Mouse (Mus musculus) liver, embryonic 14.5 days (tissue): ENCODE measurements around the gene Cdt1. TPM values are rescaled to one million over a fixed set of nuclear protein-coding genes. Genes with fewer than 3 reads are reported as not detected.
A peak's percentile ranks its signal among the peaks of the same experiment; 100 is the strongest.

ENCODE experiments used
- ATAC-seq: fragments of 200-750 bp; cut with Nextera tagmentation; 2 replicates; pipeline ENCODE4 v1.8.0; 2017; ENCODE audit warnings: moderate number of reproducible peaks, mild to moderate bottlenecking, moderate library complexity; ENCODE audit not compliant: insufficient read depth
- DNase-seq, 3 experiments: peaks; one replicate each; pipeline ENCODE4 v3.0.0-alpha.2; 2012 to 2013; ENCODE audit warnings: low read depth in 3 of 3, low spot score in 3 of 3
- H3K27ac ChIP-seq: fragments of 300-500 bp; sonication (generic); 2 replicates; pipeline ENCODE4 v1.5.1; 2014; ENCODE audit warnings: moderate library complexity, mild to moderate bottlenecking, control low read depth, inconsistent platforms
- H3K27me3 ChIP-seq: fragments of 300-500 bp; sonication (generic); 2 replicates; pipeline ENCODE4 v1.6.1; 2014; ENCODE audit warnings: mild to moderate bottlenecking, low read length, moderate library complexity; ENCODE audit not compliant: control insufficient read depth, insufficient read depth
- H3K36me3 ChIP-seq: fragments of 300-500 bp; sonication (generic); replicated peaks from 2 replicates; pipeline ENCODE4 v1.6.1; 2014; ENCODE audit warnings: low read depth; ENCODE audit not compliant: control insufficient read depth, insufficient read depth
- H3K4me1 ChIP-seq, 2 experiments: fragments of 200-500 bp in 1 of 2; fragments of 300-500 bp in 1 of 2; sonication (generic) in 1 of 2; replicated peaks; 2 replicates each; pipeline ENCODE4 v1.6.1; 2012 to 2014; ENCODE audit warnings: antibody characterized with exemption in 1 of 2, inconsistent platforms in 1 of 2, low read length in 1 of 2; ENCODE audit not compliant: control insufficient read depth in 2 of 2, insufficient read depth in 2 of 2
- H3K4me2 ChIP-seq: fragments of 300-500 bp; sonication (generic); 2 replicates; pipeline ENCODE4 v1.6.1; 2014; ENCODE audit warnings: low read depth, mild to moderate bottlenecking, control low read depth, moderate library complexity
- H3K4me3 ChIP-seq, 2 experiments: fragments of 200-500 bp in 1 of 2; fragments of 300-500 bp in 1 of 2; sonication (generic) in 1 of 2; 2 replicates each; pipeline ENCODE4 v1.5.1; 2012 to 2014; ENCODE audit warnings: low read depth in 2 of 2, low read length in 2 of 2, mild to moderate bottlenecking in 2 of 2, control low read depth in 1 of 2, inconsistent platforms in 1 of 2, moderate library complexity in 1 of 2; ENCODE audit not compliant: insufficient read depth in 1 of 2
- H3K9ac ChIP-seq: fragments of 300-500 bp; sonication (generic); replicated peaks from 2 replicates; pipeline ENCODE4 v1.6.1; 2014; ENCODE audit warnings: mild to moderate bottlenecking, control low read depth, moderate library complexity
- H3K9me3 ChIP-seq: fragments of 300-500 bp; sonication (generic); 2 replicates; pipeline ENCODE4 v1.6.1; 2016; ENCODE audit warnings: low read length, mixed read lengths; ENCODE audit not compliant: control insufficient read depth
- CTCF ChIP-seq: IDR thresholded peaks from 2 replicates; pipeline ENCODE4 v1.5.1; 2016; ENCODE audit warnings: antibody characterized with exemption, low read depth, control low read depth
- EP300 ChIP-seq: IDR thresholded peaks from 2 replicates; pipeline ENCODE4 v1.6.1; 2016; ENCODE audit warnings: antibody characterized with exemption, low read depth
- WGBS: fragments of 180-500 bp; shearing (Covaris S2); extraction: QIAGEN DNeasy Blood & Tissue Kit; methylation state at CpG from one replicate; pipeline ENCODE4 v1.1.7; 2014; ENCODE audit not compliant: insufficient replicate concordance; 5-methylcytosine and 5-hydroxymethylcytosine counted together
- polyA plus RNA-seq, 2 experiments: library from polyadenylated mRNA; depleted of rRNA in 1 of 2; stranded (reverse) in 1 of 2; unstranded in 1 of 2; fragments of >200 nt; fragmentation: Nextera tagmentation in 1 of 2; extraction: Ambion mirVana in 1 of 2; gene quantifications; 2 replicates each; pipeline versions ENCODE4 v1.2.1 to v1.2.3; 2012 to 2014

Gene Cdt1
- polyA plus RNA-seq, 2 experiments = 41.9 to 65.3 TPM

DNA sequence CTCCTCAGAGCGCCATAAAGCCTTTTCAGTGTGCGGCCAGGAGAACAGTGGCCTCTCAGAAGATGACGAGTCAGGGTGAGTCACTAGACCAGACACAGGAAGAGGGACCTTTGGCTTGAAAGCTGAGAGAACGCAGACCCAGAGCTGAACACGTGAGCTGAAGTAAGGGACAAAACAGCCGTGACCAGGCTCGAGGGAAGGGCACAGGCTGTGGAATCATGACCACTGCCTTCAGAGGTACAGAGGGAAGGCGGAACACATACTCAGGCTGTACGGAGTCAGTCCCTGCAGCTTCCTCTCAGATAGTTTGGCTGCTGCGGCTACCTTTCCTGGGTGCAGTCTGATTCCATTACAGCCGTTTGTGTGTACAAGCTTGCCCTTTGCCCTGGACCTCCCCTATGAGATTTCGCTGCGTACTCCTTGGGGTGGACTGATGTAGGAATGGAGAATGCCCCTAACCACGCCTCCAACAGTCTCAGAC, 17.6 kb downstream of the Cdt1 start:
- WGBS = 50% methylated on average over 14 of the region's 14 CpGs
- DNase-seq (no peak), ATAC-seq (no peak)
- H3K4me1 ChIP-seq = peaks cover 0 to 5% of the 10 kb centered on the region in 2 experiments; a peak in 1 of 4 replicates
- H3K27ac ChIP-seq = no peak overlapping the region
- no peak overlapping the region for H3K4me2 ChIP-seq
- no peaks in the 10 kb centered on the region for H3K27me3 ChIP-seq
- H3K4me3 ChIP-seq = no peak overlapping the region
- TF ChIP-seq CTCF (no peak), EP300 (no peak)
- H3K9me3 ChIP-seq = no peaks in the 10 kb centered on the region
- H3K36me3 ChIP-seq = no peaks in the 10 kb centered on the region
- H3K9ac ChIP-seq = no peak overlapping the region

DNA sequence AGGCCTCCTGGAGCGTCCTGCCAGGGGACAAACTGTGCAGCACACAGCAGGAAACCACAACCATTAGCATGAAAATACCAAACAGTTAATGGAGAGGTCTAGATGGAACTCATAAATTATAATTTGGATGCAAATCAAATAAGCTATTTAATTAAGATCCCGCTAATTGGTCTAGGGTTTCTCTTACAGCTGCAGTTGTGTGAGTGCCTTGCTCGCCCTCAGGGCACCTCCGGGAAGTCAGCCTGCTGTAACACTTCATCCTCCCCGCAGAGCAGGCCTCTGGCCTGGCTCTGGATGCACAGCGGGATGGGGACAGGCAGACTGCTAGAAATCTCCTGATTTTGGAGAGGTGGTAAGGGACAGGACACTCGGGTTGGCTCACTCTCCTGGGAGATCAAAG, 18.4 kb downstream of the Cdt1 start:
- 75% methylated on average over 7 of the region's 7 CpGs for WGBS
- DNase-seq (no peak), ATAC-seq (no peak)
- TF ChIP-seq CTCF = no peak
- no peak for TF ChIP-seq EP300
- Histone ChIP-seq H3K27me3 (no peaks in the 10 kb centered on the region), H3K36me3 (no peaks in the 10 kb centered on the region), H3K4me2 (no peak overlapping the region), H3K9me3 (no peaks in the 10 kb centered on the region), H3K4me1 (peaks cover 0 to 5% of the 10 kb centered on the region in 2 experiments; a peak in 1 of 4 replicates), H3K27ac (no peak overlapping the region), H3K4me3 (no peak overlapping the region), H3K9ac (no peak overlapping the region)

DNA sequence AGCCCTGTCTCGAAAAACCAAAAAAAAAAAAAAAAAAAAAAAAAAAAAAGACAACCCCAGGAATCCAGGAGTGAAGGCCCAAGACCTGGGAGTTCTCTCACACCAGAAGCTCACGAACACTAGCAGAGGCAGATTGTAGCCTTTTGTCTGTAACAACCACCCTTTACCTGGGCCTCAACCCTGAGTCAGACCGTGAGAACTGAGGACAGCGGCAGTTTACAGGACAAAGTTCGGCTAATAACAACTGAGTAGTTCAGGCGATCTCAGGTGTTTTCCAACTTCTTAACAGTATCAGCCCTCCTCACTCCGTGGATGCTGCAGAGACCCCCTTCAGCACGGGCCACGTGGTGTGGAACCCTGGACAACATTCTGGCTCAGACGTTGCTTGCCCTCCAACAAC, 18.9 kb downstream of the Cdt1 start:
- no peak for TF ChIP-seq CTCF
- TF ChIP-seq EP300 = no peak
- ATAC-seq = no peak
- WGBS = 68% methylated on average over 9 of the region's 10 CpGs
- no peak overlapping the region for H3K4me3 ChIP-seq
- H3K4me2 ChIP-seq = no peak overlapping the region
- H3K27me3 ChIP-seq = no peaks in the 10 kb centered on the region
- DNase-seq = no peak
- H3K27ac ChIP-seq = no peak overlapping the region
- H3K4me1 ChIP-seq = peaks cover 0 to 5% of the 10 kb centered on the region in 2 experiments; a peak in 1 of 4 replicates
- H3K36me3 ChIP-seq = no peaks in the 10 kb centered on the region
- H3K9ac ChIP-seq = no peak overlapping the region
- no peaks in the 10 kb centered on the region for H3K9me3 ChIP-seq

DNA sequence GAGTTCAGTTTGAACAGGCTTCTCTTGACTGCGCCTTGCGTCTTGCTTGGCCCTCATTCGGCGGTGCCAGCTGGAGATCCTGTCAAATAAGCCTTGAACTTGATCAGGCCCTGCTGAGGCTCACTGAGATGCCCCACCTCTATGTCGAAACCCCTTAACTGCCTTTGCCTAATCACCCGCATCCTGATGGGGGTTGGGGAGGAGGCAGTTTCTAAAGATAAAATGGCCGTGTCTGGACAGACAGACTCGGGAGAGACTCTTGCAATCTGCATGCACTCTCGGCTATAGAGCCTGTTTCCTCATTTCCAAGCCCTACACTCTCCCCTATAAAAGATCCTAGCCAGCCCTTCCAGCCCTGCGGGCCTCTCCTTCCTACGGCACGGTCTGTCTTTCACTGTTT, 25.4 kb downstream of the Cdt1 start:
- ATAC-seq (peak; percentile 38; the same call in 1 of the 2 replicates), DNase-seq (no peak)
- Histone ChIP-seq H3K4me3 (no peak overlapping the region), H3K4me2 (no peak overlapping the region), H3K36me3 (no peaks in the 10 kb centered on the region), H3K4me1 (0 out of 4 replicates have a peak, but pooled peaks cover 0 to 3% of the 10 kb centered on the region in 2 experiments), H3K27ac (no peak overlapping the region), H3K27me3 (no peaks in the 10 kb centered on the region), H3K9me3 (no peaks in the 10 kb centered on the region), H3K9ac (no peak overlapping the region)
- 45% methylated on average over 12 of the region's 12 CpGs for WGBS
- no peak for TF ChIP-seq EP300
- no peak for TF ChIP-seq CTCF

DNA sequence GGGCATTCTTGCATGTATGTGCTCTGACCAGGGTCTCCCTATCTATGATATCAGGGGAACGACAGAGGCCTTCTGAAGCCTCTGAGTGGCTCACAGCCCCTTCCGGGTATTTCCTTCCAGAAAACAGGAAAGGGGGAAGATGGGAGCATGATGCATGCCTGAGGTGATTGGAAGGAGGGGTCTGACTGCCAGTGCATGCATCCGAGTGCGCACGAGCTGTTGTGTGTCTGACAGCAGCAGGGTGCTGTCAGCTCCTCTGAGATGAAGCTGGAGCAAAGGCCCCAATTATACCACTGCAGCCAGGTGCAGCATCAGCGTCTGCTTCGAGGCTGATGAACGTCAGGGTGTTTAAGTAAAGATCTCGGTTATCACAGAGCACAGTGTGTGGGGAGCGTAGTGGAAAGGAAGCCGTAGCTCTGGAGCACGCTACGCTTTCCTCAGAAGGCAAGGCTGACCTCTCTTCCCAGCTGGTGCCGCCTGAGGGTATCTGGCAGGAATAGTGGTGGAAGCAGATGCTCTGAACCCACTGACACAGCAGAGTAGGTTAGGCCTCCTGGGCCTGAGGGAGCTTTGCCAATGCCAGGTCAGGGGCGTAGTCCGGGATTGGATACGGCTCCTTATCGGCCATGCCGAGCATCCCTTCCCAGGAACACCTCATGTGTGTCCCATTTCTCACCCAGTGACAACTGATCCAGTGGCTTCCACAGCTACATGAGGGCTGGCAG, 26.1 kb downstream of the Cdt1 start:
- TF ChIP-seq CTCF (no peak), EP300 (no peak)
- WGBS = 70% methylated on average over 19 of the region's 19 CpGs

More for the DNA sequence above, 26.1 kb downstream of the Cdt1 start:
- no peak overlapping the region for H3K4me3 ChIP-seq
- no peaks in the 10 kb centered on the region for H3K27me3 ChIP-seq
- DNase-seq = no peak
- no peak overlapping the region for H3K27ac ChIP-seq
- H3K36me3 ChIP-seq = no peaks in the 10 kb centered on the region
- H3K4me2 ChIP-seq = no peak overlapping the region
- ATAC-seq = no peak
- H3K9me3 ChIP-seq = no peaks in the 10 kb centered on the region
- H3K9ac ChIP-seq = no peak overlapping the region
- H3K4me1 ChIP-seq = 0 out of 4 replicates have a peak, but pooled peaks cover 0 to 3% of the 10 kb centered on the region in 2 experiments
